Mouse (Mus musculus): ENCODE results near the gene Polr3f. TPM values are rescaled to one million over a fixed set of nuclear protein-coding genes. Genes with fewer than 3 reads are reported as not detected.

The Polr3f gene
- polyA plus RNA-seq, 1 experiment from 2014 or later = 32.6 TPM

- no peak overlapping the region for H3K4me2 ChIP-seq (replicated peaks; ENCODE audit: low read depth, low read length)
Observed at GRCm38 (mm10) chr2:144519772-144520171, 7.7 kb upstream of the Polr3f start.

GRCm38 (mm10) chr2:144525856-144526255 lies 1.7 kb upstream of the Polr3f start:
- 58% methylated on average over 10 of the region's 10 CpGs for WGBS
- ATAC-seq (ENCODE audit: insufficient number of reproducible peaks, insufficient read depth, low FRiP score, low read depth) = no peak
- H3K4me3 ChIP-seq (ENCODE audit: low read depth, low read length) = no peak overlapping the region
- no peak overlapping the region for H3K9ac ChIP-seq (replicated peaks; ENCODE audit: low read depth, low read length)
- no peak overlapping the region for H3K4me2 ChIP-seq (replicated peaks; ENCODE audit: low read depth, low read length)
- H3K4me1 ChIP-seq (ENCODE audit: control insufficient read depth, insufficient read depth, low read length) = peaks cover 12% of the 10 kb centered on the region
- H3K9me3 ChIP-seq (ENCODE audit: control insufficient read depth, low read depth, low read length) = no peaks in the 10 kb centered on the region
- H3K27ac ChIP-seq (ENCODE audit: low read length) = no peak overlapping the region
- no peaks in the 10 kb centered on the region for H3K27me3 ChIP-seq (ENCODE audit: control insufficient read depth, insufficient read depth, low read length)
- no peaks in the 10 kb centered on the region for H3K36me3 ChIP-seq (ENCODE audit: control insufficient read depth, insufficient read depth, low read length)

More at GRCm38 (mm10) chr2:144519772-144520171, 7.7 kb upstream of the Polr3f start:
- Histone ChIP-seq H3K4me3 (ENCODE audit: low read depth, low read length) (no peak overlapping the region), H3K9ac (replicated peaks; ENCODE audit: low read depth, low read length) (no peak overlapping the region), H3K27me3 (ENCODE audit: control insufficient read depth, insufficient read depth, low read length) (no peaks in the 10 kb centered on the region), H3K36me3 (ENCODE audit: control insufficient read depth, insufficient read depth, low read length) (no peaks in the 10 kb centered on the region), H3K4me1 (ENCODE audit: control insufficient read depth, insufficient read depth, low read length) (no peaks in the 10 kb centered on the region), H3K27ac (ENCODE audit: low read length) (no peak overlapping the region), H3K9me3 (ENCODE audit: control insufficient read depth, low read depth, low read length) (no peaks in the 10 kb centered on the region)
- no peak for ATAC-seq (ENCODE audit: insufficient number of reproducible peaks, insufficient read depth, low FRiP score, low read depth)
- WGBS = 64% methylated on average over 3 of the region's 3 CpGs

GRCm38 (mm10) chr2:144527821-144528174 lies 280 bp downstream of the Polr3f start:
- peak; percentile 34; the same call in 1 of the 2 replicates for ATAC-seq (ENCODE audit: insufficient number of reproducible peaks, insufficient read depth, low FRiP score, low read depth)
- Histone ChIP-seq H3K4me1 (ENCODE audit: control insufficient read depth, insufficient read depth, low read length) (peaks cover 12% of the 10 kb centered on the region), H3K27me3 (ENCODE audit: control insufficient read depth, insufficient read depth, low read length) (no peaks in the 10 kb centered on the region), H3K9ac (replicated peaks; ENCODE audit: low read depth, low read length) (peak overlapping the region; percentile 87), H3K4me2 (replicated peaks; ENCODE audit: low read depth, low read length) (peak overlapping the region; percentile 81), H3K36me3 (ENCODE audit: control insufficient read depth, insufficient read depth, low read length) (peaks cover 13% of the 10 kb centered on the region), H3K4me3 (ENCODE audit: low read depth, low read length) (peak overlapping the region; percentile 91), H3K9me3 (ENCODE audit: control insufficient read depth, low read depth, low read length) (no peaks in the 10 kb centered on the region), H3K27ac (ENCODE audit: low read length) (peak overlapping the region; percentile 64)
- under 1% methylated on average over 25 of the region's 25 CpGs for WGBS

- Histone ChIP-seq H3K4me1 (ENCODE audit: control insufficient read depth, insufficient read depth, low read length) (no peaks in the 10 kb centered on the region), H3K9ac (replicated peaks; ENCODE audit: low read depth, low read length) (no peak overlapping the region), H3K36me3 (ENCODE audit: control insufficient read depth, insufficient read depth, low read length) (peaks cover 71% of the 10 kb centered on the region), H3K27ac (ENCODE audit: low read length) (no peak overlapping the region), H3K4me3 (ENCODE audit: low read depth, low read length) (no peak overlapping the region), H3K27me3 (ENCODE audit: control insufficient read depth, insufficient read depth, low read length) (no peaks in the 10 kb centered on the region), H3K9me3 (ENCODE audit: control insufficient read depth, low read depth, low read length) (no peaks in the 10 kb centered on the region), H3K4me2 (replicated peaks; ENCODE audit: low read depth, low read length) (no peak overlapping the region)
- no peak for ATAC-seq (ENCODE audit: insufficient number of reproducible peaks, insufficient read depth, low FRiP score, low read depth)
- WGBS = 95% methylated on average over 7 of the region's 7 CpGs
Observed at GRCm38 (mm10) chr2:144537123-144537522, 9.6 kb downstream of the Polr3f start.

GRCm38 (mm10) chr2:144541246-144541645 lies 13.7 kb downstream of the Polr3f start:
- Histone ChIP-seq H3K4me2 (replicated peaks; ENCODE audit: low read depth, low read length) (no peak overlapping the region), H3K9me3 (ENCODE audit: control insufficient read depth, low read depth, low read length) (no peaks in the 10 kb centered on the region), H3K27ac (ENCODE audit: low read length) (no peak overlapping the region), H3K4me1 (ENCODE audit: control insufficient read depth, insufficient read depth, low read length) (no peaks in the 10 kb centered on the region), H3K4me3 (ENCODE audit: low read depth, low read length) (no peak overlapping the region), H3K36me3 (ENCODE audit: control insufficient read depth, insufficient read depth, low read length) (peaks cover 66% of the 10 kb centered on the region), H3K27me3 (ENCODE audit: control insufficient read depth, insufficient read depth, low read length) (no peaks in the 10 kb centered on the region), H3K9ac (replicated peaks; ENCODE audit: low read depth, low read length) (no peak overlapping the region)
- 86% methylated on average over 4 of the region's 4 CpGs for WGBS
- ATAC-seq (ENCODE audit: insufficient number of reproducible peaks, insufficient read depth, low FRiP score, low read depth) = no peak

GRCm38 (mm10) chr2:144543670-144544069 lies 16.2 kb downstream of the Polr3f start:
- 87% methylated on average over 6 of the region's 6 CpGs for WGBS
- H3K9me3 ChIP-seq (ENCODE audit: control insufficient read depth, low read depth, low read length) = no peaks in the 10 kb centered on the region
- no peak overlapping the region for H3K4me2 ChIP-seq (replicated peaks; ENCODE audit: low read depth, low read length)
- peaks cover 61% of the 10 kb centered on the region for H3K36me3 ChIP-seq (ENCODE audit: control insufficient read depth, insufficient read depth, low read length)
- no peaks in the 10 kb centered on the region; the same call in 1 of the 2 replicates for H3K4me1 ChIP-seq (ENCODE audit: control insufficient read depth, insufficient read depth, low read length)
- no peak overlapping the region for H3K4me3 ChIP-seq (ENCODE audit: low read depth, low read length)
- ATAC-seq (ENCODE audit: insufficient number of reproducible peaks, insufficient read depth, low FRiP score, low read depth) = no peak
- no peak overlapping the region for H3K27ac ChIP-seq (ENCODE audit: low read length)
- no peak overlapping the region for H3K9ac ChIP-seq (replicated peaks; ENCODE audit: low read depth, low read length)
- no peaks in the 10 kb centered on the region for H3K27me3 ChIP-seq (ENCODE audit: control insufficient read depth, insufficient read depth, low read length)

- Histone ChIP-seq H3K36me3 (ENCODE audit: control insufficient read depth, insufficient read depth, low read length) (peaks cover 51% of the 10 kb centered on the region), H3K9me3 (ENCODE audit: control insufficient read depth, low read depth, low read length) (no peaks in the 10 kb centered on the region), H3K9ac (replicated peaks; ENCODE audit: low read depth, low read length) (no peak overlapping the region), H3K4me3 (ENCODE audit: low read depth, low read length) (no peak overlapping the region), H3K4me1 (ENCODE audit: control insufficient read depth, insufficient read depth, low read length) (no peaks in the 10 kb centered on the region; the same call in 1 of the 2 replicates), H3K27ac (ENCODE audit: low read length) (no peak overlapping the region), H3K4me2 (replicated peaks; ENCODE audit: low read depth, low read length) (no peak overlapping the region), H3K27me3 (ENCODE audit: control insufficient read depth, insufficient read depth, low read length) (no peaks in the 10 kb centered on the region)
- peak; percentile 48; the same call in 1 of the 2 replicates for ATAC-seq (ENCODE audit: insufficient number of reproducible peaks, insufficient read depth, low FRiP score, low read depth)
- 79% methylated on average over 6 of the region's 6 CpGs for WGBS
Observed at GRCm38 (mm10) chr2:144544630-144545029, 17.1 kb downstream of the Polr3f start.

GRCm38 (mm10) chr2:144545061-144545460 lies 17.5 kb downstream of the Polr3f start:
- Histone ChIP-seq H3K4me3 (ENCODE audit: low read depth, low read length) (no peak overlapping the region), H3K36me3 (ENCODE audit: control insufficient read depth, insufficient read depth, low read length) (peaks cover 47% of the 10 kb centered on the region), H3K27ac (ENCODE audit: low read length) (no peak overlapping the region), H3K9me3 (ENCODE audit: control insufficient read depth, low read depth, low read length) (no peaks in the 10 kb centered on the region), H3K9ac (replicated peaks; ENCODE audit: low read depth, low read length) (no peak overlapping the region), H3K4me2 (replicated peaks; ENCODE audit: low read depth, low read length) (no peak overlapping the region), H3K27me3 (ENCODE audit: control insufficient read depth, insufficient read depth, low read length) (no peaks in the 10 kb centered on the region), H3K4me1 (ENCODE audit: control insufficient read depth, insufficient read depth, low read length) (peaks cover 2% of the 10 kb centered on the region; the same call in 1 of the 2 replicates)
- no peak for ATAC-seq (ENCODE audit: insufficient number of reproducible peaks, insufficient read depth, low FRiP score, low read depth)
- WGBS = 90% methylated on average over 2 of the region's 2 CpGs

GRCm38 (mm10) chr2:144545481-144545880 lies 18.0 kb downstream of the Polr3f start:
- H3K4me3 ChIP-seq (ENCODE audit: low read depth, low read length) = no peak overlapping the region
- peaks cover 3% of the 10 kb centered on the region; the same call in 1 of the 2 replicates for H3K4me1 ChIP-seq (ENCODE audit: control insufficient read depth, insufficient read depth, low read length)
- no peaks in the 10 kb centered on the region for H3K9me3 ChIP-seq (ENCODE audit: control insufficient read depth, low read depth, low read length)
- H3K27me3 ChIP-seq (ENCODE audit: control insufficient read depth, insufficient read depth, low read length) = no peaks in the 10 kb centered on the region
- no peak overlapping the region for H3K27ac ChIP-seq (ENCODE audit: low read length)
- WGBS = 23% methylated on average over 1 of the region's 1 CpGs
- no peak for ATAC-seq (ENCODE audit: insufficient number of reproducible peaks, insufficient read depth, low FRiP score, low read depth)
- peaks cover 43% of the 10 kb centered on the region for H3K36me3 ChIP-seq (ENCODE audit: control insufficient read depth, insufficient read depth, low read length)
- H3K9ac ChIP-seq (replicated peaks; ENCODE audit: low read depth, low read length) = no peak overlapping the region
- H3K4me2 ChIP-seq (replicated peaks; ENCODE audit: low read depth, low read length) = no peak overlapping the region

Data from stomach, embryonic 14.5 days (tissue).